Mouse (Mus musculus): ENCODE data around the gene Fam196b. TPM values are rescaled to one million over a fixed set of nuclear protein-coding genes. Genes with fewer than 3 reads are reported as not detected.

Fam196b gene
- polyA plus RNA-seq, 1 experiment from 2014 or later = 0.20 TPM

DNA sequence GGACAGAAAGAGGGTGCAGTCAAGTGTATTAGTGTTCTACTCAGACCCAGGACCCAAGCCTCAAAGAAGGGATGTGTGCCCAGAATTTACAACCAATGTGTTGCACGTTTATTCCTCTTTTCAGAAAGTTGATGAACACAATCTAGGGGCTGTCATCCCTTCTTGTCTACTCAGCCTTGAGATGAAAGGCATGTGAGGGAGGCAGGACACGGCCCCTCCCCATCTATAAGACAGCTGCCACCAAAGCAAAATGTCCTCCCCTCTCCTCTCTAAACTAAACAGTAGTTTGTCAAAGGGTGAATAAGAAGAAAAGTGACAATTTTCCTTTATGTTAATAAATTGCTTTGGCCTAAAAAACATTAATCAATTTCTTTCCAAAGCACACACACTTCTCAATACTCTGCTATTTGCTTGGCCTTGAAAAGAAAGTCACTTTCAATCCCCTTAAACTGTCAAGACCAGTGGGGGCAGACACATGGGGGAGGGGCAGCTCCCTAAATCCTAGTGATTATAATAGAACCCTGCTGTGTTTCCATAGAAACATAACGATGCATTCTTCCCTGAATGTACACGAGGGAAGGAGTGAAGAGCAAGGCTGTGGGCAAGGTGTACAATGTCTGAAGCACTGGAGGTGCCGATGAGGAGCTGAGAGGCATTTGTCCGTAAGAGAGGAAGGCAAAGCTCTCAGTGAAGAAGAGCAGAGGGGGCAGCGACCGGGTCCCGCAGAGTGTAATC is 101.4 kb downstream of the Fam196b start:
- Histone ChIP-seq H3K4me1 (no peaks in the 10 kb centered on the region), H3K4me2 (no peak overlapping the region), H3K27ac (replicated peaks) (no peak overlapping the region), H3K9me3 (peaks cover 3% of the 10 kb centered on the region; the same call in 1 of the 2 replicates), H3K9ac (no peak overlapping the region), H3K27me3 (replicated peaks) (no peaks in the 10 kb centered on the region), H3K4me3 (no peak overlapping the region), H3K36me3 (no peaks in the 10 kb centered on the region)
- 49% methylated on average over 9 of the region's 9 CpGs for WGBS
- no peak for ATAC-seq (ENCODE audit: extremely low read depth, insufficient number of reproducible peaks, low FRiP score, low TSS enrichment)

DNA sequence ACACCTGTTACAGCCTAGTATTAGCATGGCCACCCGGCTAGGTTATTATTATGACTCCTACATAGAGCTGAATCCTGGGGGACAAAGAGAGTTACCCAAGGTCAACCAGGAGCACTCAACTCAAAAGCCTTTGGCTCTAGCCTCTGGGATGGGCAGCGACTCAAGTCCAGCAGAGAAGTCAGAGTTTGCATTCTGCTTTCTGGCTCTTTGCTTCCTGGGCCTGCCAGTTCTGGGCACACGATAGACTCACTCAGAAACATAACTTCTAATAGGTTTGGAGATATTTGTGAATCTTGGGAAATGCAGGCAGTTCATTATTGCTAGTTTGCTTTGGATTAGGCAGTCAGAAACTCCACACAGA is 102.0 kb downstream of the Fam196b start:
- H3K4me1 ChIP-seq = no peaks in the 10 kb centered on the region
- H3K27me3 ChIP-seq (replicated peaks) = no peaks in the 10 kb centered on the region
- no peak overlapping the region for H3K27ac ChIP-seq (replicated peaks)
- no peak overlapping the region for H3K9ac ChIP-seq
- H3K4me3 ChIP-seq = no peak overlapping the region
- H3K36me3 ChIP-seq = no peaks in the 10 kb centered on the region
- 68% methylated on average over 3 of the region's 3 CpGs for WGBS
- peaks cover 3% of the 10 kb centered on the region; the same call in 1 of the 2 replicates for H3K9me3 ChIP-seq
- ATAC-seq (ENCODE audit: extremely low read depth, insufficient number of reproducible peaks, low FRiP score, low TSS enrichment) = no peak
- no peak overlapping the region for H3K4me2 ChIP-seq

DNA sequence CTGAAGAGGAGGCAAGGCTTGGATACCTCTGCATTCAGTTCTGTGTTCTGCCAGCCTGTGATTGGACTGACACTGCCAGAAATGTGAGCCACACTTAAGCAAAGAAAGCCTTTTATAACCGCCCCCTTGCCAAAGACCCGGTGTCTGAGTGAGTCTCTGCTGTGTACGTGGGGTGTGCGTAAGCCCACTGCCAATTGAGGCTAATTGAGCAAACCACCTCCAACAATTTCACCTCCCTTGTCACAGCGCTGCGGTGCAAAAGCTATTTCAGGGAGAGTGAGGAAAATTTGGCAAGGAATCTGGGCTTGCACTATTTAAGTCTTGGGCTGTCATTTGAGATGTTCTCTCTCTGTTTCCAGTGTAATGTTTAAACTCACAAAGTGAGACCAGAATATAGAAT is 106.4 kb downstream of the Fam196b start:
- no peak overlapping the region for H3K27ac ChIP-seq (replicated peaks)
- H3K9me3 ChIP-seq = no peaks in the 10 kb centered on the region
- H3K4me2 ChIP-seq = no peak overlapping the region
- no peak for ATAC-seq (ENCODE audit: extremely low read depth, insufficient number of reproducible peaks, low FRiP score, low TSS enrichment)
- H3K4me3 ChIP-seq = no peak overlapping the region
- H3K27me3 ChIP-seq (replicated peaks) = no peaks in the 10 kb centered on the region
- 64% methylated on average over 6 of the region's 6 CpGs for WGBS
- no peaks in the 10 kb centered on the region for H3K36me3 ChIP-seq
- H3K4me1 ChIP-seq = no peaks in the 10 kb centered on the region
- H3K9ac ChIP-seq = no peak overlapping the region

DNA sequence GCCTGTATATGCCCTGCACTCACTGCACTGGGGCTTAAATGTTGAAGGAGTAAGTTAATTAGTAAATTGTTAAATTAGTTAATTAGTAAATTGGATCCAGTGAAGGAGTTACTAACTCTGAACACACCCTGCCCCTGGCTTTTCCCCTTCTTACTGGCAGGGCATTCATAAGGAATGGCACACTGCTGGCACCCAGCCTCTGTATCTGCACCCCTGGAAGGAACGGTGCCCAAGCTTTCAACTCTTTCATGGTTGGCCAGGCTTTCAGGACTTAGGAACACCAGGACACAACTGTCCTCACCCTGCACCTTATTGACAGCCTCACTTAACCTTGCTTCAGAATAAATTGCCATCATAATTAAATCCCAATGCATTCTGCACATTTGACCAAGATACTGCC is 109.9 kb downstream of the Fam196b start:
- Histone ChIP-seq H3K27me3 (replicated peaks) (no peaks in the 10 kb centered on the region), H3K27ac (replicated peaks) (no peak overlapping the region), H3K4me1 (no peaks in the 10 kb centered on the region), H3K4me2 (no peak overlapping the region), H3K9me3 (no peaks in the 10 kb centered on the region), H3K9ac (no peak overlapping the region), H3K36me3 (no peaks in the 10 kb centered on the region), H3K4me3 (no peak overlapping the region)
- 69% methylated on average over 1 of the region's 1 CpGs for WGBS
- no peak for ATAC-seq (ENCODE audit: extremely low read depth, insufficient number of reproducible peaks, low FRiP score, low TSS enrichment)

DNA sequence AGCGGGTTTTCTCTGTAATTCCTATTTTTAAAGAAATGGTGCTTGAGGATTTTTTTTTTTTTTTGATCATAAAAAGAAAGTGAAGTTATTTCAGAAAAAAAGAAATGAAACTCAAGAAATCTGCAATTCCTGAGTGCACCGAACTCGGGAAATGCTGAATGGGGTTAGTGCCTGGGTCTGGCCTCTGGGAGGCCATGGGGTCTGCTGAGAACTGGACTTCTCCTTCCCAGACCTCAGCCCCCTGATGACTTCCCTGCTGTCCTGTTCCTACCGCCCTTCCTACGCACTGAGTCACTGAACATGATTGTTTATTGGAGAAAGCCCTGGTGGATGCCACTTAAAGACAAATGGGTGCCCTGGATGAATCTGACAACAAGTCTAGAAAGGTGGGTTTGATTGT is 112.6 kb downstream of the Fam196b start:
- no peak overlapping the region for H3K4me2 ChIP-seq
- 75% methylated on average over 5 of the region's 5 CpGs for WGBS
- no peaks in the 10 kb centered on the region for H3K4me1 ChIP-seq
- H3K9ac ChIP-seq = no peak overlapping the region
- no peaks in the 10 kb centered on the region for H3K36me3 ChIP-seq
- no peak overlapping the region for H3K27ac ChIP-seq (replicated peaks)
- no peaks in the 10 kb centered on the region for H3K27me3 ChIP-seq (replicated peaks)
- H3K4me3 ChIP-seq = no peak overlapping the region
- ATAC-seq (ENCODE audit: extremely low read depth, insufficient number of reproducible peaks, low FRiP score, low TSS enrichment) = no peak
- H3K9me3 ChIP-seq = no peaks in the 10 kb centered on the region

DNA sequence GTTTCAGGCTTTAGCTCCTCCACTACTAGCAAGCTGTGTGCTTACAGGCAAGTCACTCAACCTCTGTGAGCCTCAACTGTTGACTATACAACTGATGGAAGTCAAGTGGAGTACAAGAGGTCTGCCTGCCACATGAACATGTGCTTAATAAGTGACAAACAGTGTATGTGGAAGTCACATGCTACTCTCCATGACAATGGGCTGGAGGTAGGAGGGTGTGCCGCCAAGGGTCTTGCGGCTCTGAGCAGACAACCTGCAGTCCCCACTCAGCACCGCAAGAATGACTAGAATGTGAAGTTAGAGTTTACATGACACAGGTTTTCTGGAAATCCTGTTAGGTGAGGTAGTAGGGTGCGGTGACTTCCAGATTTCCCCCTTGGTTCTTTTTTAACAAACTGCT is 116.3 kb downstream of the Fam196b start:
- ATAC-seq (ENCODE audit: extremely low read depth, insufficient number of reproducible peaks, low FRiP score, low TSS enrichment) = no peak
- no peaks in the 10 kb centered on the region for H3K36me3 ChIP-seq
- H3K27ac ChIP-seq (replicated peaks) = no peak overlapping the region
- H3K4me1 ChIP-seq = no peaks in the 10 kb centered on the region
- WGBS = 61% methylated on average over 4 of the region's 4 CpGs
- H3K9ac ChIP-seq = no peak overlapping the region
- no peaks in the 10 kb centered on the region for H3K27me3 ChIP-seq (replicated peaks)
- H3K4me2 ChIP-seq = no peak overlapping the region
- no peak overlapping the region for H3K4me3 ChIP-seq
- H3K9me3 ChIP-seq = no peaks in the 10 kb centered on the region

DNA sequence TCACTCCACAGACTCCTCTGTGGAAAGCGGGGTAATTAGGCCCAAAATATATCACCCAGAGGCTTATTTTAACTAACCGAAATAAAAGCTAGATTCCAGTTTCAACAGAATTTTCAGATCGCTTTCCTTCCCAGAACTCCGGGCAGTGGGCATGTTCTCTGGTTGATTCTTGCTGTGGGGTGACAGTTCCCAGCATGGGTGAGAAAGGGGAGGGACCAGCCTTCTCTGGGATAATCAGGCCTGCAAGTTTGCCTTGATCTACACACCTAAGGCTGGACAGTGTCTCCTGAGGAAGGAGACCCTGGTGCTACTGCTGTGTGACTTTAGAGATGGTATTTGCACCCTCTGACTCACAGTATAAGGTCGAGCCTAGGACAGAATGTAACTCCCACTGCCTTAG is 116.7 kb downstream of the Fam196b start:
- no peaks in the 10 kb centered on the region for H3K27me3 ChIP-seq (replicated peaks)
- 45% methylated on average over 5 of the region's 5 CpGs for WGBS
- H3K4me2 ChIP-seq = no peak overlapping the region
- no peak for ATAC-seq (ENCODE audit: extremely low read depth, insufficient number of reproducible peaks, low FRiP score, low TSS enrichment)
- H3K4me3 ChIP-seq = no peak overlapping the region
- no peaks in the 10 kb centered on the region for H3K36me3 ChIP-seq
- no peaks in the 10 kb centered on the region for H3K4me1 ChIP-seq
- H3K27ac ChIP-seq (replicated peaks) = no peak overlapping the region
- no peaks in the 10 kb centered on the region for H3K9me3 ChIP-seq
- no peak overlapping the region for H3K9ac ChIP-seq

DNA sequence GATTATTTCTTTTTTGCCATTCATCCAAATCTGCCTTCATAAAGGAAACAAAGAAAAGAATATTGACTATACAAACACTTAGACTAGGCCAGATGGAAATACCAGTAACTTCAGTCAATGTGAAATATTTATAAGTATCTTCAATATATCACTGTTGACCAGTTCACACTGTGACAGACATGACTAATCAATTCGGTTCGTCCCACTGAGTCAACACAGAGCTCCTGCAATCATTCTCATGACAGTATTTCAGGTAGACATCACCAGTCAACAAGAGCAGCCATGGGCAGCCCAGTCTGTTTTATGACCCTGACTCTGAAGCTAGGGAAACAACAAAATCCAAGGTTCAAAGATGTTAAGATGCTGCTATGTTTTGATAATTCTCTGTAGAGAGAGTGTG is 117.4 kb downstream of the Fam196b start:
- no peaks in the 10 kb centered on the region for H3K27me3 ChIP-seq (replicated peaks)
- H3K36me3 ChIP-seq = no peaks in the 10 kb centered on the region
- H3K9me3 ChIP-seq = no peaks in the 10 kb centered on the region
- 63% methylated on average over 2 of the region's 2 CpGs for WGBS
- no peaks in the 10 kb centered on the region for H3K4me1 ChIP-seq
- no peak overlapping the region for H3K4me2 ChIP-seq
- no peak overlapping the region for H3K27ac ChIP-seq (replicated peaks)
- no peak overlapping the region for H3K9ac ChIP-seq
- no peak overlapping the region for H3K4me3 ChIP-seq
- ATAC-seq (ENCODE audit: extremely low read depth, insufficient number of reproducible peaks, low FRiP score, low TSS enrichment) = no peak

DNA sequence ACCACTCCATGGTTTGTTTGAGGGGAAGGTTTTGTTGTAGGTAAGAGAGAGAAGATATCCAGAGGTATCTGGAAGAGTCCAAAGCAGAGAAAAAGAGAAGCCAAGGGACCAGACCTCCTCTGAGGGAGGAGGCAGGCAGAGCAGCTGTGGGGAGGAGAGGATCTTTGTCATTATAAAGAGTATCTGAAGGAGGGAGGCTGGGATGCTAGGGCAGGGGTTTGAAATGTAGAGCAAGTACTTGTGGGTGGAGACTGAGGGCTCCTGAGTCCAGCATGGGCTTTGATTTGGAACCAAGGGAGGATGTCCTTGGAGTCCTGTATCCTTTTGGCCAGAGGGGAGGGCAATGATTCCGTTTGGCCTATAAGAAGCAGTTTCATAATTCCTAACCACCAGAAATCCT is 122.8 kb downstream of the Fam196b start:
- Histone ChIP-seq H3K4me3 (no peak overlapping the region), H3K27ac (replicated peaks) (no peak overlapping the region), H3K36me3 (no peaks in the 10 kb centered on the region), H3K4me1 (no peaks in the 10 kb centered on the region), H3K4me2 (no peak overlapping the region), H3K9ac (no peak overlapping the region), H3K9me3 (no peaks in the 10 kb centered on the region), H3K27me3 (replicated peaks) (no peaks in the 10 kb centered on the region)
- WGBS = 35% methylated on average over 1 of the region's 1 CpGs
- ATAC-seq (ENCODE audit: extremely low read depth, insufficient number of reproducible peaks, low FRiP score, low TSS enrichment) = no peak

DNA sequence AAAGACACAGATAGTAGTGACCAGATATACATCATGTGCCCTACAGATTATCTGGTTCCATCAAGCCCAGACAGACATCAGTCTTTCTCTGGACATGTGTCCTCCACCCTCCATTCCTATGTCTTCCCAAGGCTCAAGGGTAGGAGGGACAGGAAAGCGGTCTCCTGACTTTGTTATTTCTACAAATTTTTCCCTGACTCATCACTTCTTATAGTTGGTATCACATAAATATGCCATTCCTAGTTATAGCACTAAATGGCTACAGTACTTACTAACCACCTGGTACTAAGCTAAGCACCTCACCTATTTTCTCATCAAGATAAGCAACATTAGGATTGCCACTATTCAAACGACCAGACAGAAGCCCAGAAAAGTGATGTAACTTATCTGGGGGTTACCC is 123.8 kb downstream of the Fam196b start:
- H3K4me1 ChIP-seq = no peaks in the 10 kb centered on the region
- no peaks in the 10 kb centered on the region for H3K36me3 ChIP-seq
- H3K4me3 ChIP-seq = no peak overlapping the region
- no peak overlapping the region for H3K27ac ChIP-seq (replicated peaks)
- no peaks in the 10 kb centered on the region for H3K9me3 ChIP-seq
- WGBS = 63% methylated on average over 2 of the region's 2 CpGs
- no peaks in the 10 kb centered on the region for H3K27me3 ChIP-seq (replicated peaks)
- no peak for ATAC-seq (ENCODE audit: extremely low read depth, insufficient number of reproducible peaks, low FRiP score, low TSS enrichment)
- no peak overlapping the region for H3K4me2 ChIP-seq
- no peak overlapping the region for H3K9ac ChIP-seq

DNA sequence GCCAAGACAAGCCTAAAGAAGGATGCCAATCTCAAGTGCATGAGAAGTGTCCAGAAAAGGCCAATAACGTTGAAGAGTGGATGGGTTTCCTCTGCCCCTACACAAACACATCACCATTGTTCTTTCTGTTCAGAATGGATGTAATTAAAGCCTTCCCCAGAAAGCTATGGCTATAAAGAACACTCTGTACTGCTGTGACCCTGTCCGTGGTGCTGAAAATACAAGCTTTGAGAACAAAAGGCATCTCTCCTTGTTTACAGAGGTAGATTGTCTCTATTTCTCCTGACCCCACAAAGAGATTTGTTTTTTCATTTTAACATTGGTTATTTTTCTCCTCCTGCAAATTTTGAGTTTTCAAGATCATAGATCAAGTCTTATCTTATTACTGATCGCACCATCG is 133.3 kb downstream of the Fam196b start:
- Histone ChIP-seq H3K27me3 (replicated peaks) (no peaks in the 10 kb centered on the region), H3K9me3 (no peaks in the 10 kb centered on the region), H3K27ac (replicated peaks) (no peak overlapping the region), H3K9ac (no peak overlapping the region), H3K36me3 (no peaks in the 10 kb centered on the region), H3K4me2 (no peak overlapping the region), H3K4me1 (no peaks in the 10 kb centered on the region), H3K4me3 (no peak overlapping the region)
- WGBS = 43% methylated on average over 4 of the region's 4 CpGs
- ATAC-seq (ENCODE audit: extremely low read depth, insufficient number of reproducible peaks, low FRiP score, low TSS enrichment) = no peak

DNA sequence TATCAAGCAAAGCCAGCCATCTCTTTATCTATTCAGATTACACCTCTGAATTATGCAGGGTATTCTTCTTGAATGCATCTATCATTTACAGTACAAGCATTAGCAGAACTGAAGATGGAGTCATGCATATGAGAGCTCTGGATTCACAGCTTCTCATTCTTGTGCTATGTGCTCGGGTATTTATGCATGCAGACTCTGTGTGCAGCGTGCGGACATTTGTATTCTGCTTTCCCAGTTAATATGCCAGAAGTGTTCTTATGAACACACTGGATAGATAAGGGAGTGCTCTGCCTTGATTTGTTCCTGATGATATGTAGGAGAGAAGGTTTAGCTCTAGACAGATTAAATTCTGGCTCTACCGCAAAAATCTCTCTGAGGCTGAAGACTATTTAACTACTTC is 135.3 kb downstream of the Fam196b start:
- no peaks in the 10 kb centered on the region for H3K36me3 ChIP-seq
- H3K4me2 ChIP-seq = no peak overlapping the region
- H3K9me3 ChIP-seq = no peaks in the 10 kb centered on the region
- no peak overlapping the region for H3K27ac ChIP-seq (replicated peaks)
- no peaks in the 10 kb centered on the region for H3K27me3 ChIP-seq (replicated peaks)
- H3K4me3 ChIP-seq = no peak overlapping the region
- ATAC-seq (ENCODE audit: extremely low read depth, insufficient number of reproducible peaks, low FRiP score, low TSS enrichment) = no peak
- 84% methylated on average over 4 of the region's 4 CpGs for WGBS
- no peaks in the 10 kb centered on the region for H3K4me1 ChIP-seq
- no peak overlapping the region for H3K9ac ChIP-seq
